Mouse (Mus musculus) neutrophil, adult 59 days (primary cell): ENCODE data around the gene Olfr1380. TPM values are rescaled to one million over a fixed set of nuclear protein-coding genes. Genes with fewer than 3 reads are reported as not detected.

ENCODE experiments used
- total RNA-seq, 2 experiments: library from RNA; stranded (reverse); gene quantifications; 1 replicate in 1 of 2; 2 replicates in 1 of 2; pipeline ENCODE4 v1.2.4; 2023

Gene Olfr1380
- not detected for total RNA-seq

DNA sequence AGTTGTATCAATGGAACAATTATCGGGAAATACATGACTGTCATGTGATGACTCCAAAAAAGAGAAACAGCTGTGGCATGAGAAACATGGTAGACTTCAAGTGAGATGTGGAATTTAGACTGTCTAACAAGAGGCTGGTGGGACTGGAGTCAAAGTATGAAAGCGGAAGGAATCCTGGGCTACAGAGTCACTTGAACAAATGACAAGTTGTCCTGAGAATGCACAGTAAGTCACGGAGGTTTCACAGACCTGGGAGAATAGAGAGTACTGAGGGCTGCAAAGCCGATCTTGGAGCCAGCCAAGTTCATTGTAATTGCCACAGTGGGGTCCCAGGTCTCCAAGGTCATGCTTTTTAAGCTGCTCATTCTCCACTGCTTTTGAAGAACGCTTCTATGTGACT, at the start of gene Olfr1380:
Gene Olfr1380 (plus strand): TSS at position 301 of the 400 bp plus-strand sequence.

GRCm38 (mm10) chr11:49519348-49519747, 37.3 kb upstream of the Olfr1380 start, which contains the start of gene Olfr1383:
Gene Olfr1383 (plus strand): TSS chr11:49519648.

GRCm38 (mm10) chr11:49527947-49528346, 28.7 kb upstream of the Olfr1380 start, which contains the start of gene Olfr1382:
Gene Olfr1382 (plus strand): TSS chr11:49528247.

DNA sequence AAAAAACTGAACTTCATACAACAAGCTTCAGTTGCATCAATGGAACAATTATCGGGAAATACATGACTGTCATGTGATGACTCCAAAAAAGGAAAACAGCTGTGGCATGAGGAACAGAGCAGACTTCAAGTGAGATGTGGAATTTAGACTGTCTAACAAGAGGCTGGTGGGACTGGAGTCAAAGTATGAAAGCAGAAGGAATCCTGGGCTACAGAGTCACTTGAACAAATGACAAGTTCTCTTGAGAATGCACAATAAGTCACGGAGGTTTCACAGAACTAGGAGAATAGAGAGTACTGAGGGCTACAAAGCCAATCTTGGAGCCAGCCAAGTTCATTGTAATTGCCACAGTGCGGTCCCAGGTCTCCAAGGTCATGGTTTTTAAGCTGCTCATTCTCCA, 13.5 kb upstream of the Olfr1380 start, which contains the start of gene Olfr1381:
Gene Olfr1381 (plus strand): TSS at position 301 of the 400 bp plus-strand sequence.

DNA sequence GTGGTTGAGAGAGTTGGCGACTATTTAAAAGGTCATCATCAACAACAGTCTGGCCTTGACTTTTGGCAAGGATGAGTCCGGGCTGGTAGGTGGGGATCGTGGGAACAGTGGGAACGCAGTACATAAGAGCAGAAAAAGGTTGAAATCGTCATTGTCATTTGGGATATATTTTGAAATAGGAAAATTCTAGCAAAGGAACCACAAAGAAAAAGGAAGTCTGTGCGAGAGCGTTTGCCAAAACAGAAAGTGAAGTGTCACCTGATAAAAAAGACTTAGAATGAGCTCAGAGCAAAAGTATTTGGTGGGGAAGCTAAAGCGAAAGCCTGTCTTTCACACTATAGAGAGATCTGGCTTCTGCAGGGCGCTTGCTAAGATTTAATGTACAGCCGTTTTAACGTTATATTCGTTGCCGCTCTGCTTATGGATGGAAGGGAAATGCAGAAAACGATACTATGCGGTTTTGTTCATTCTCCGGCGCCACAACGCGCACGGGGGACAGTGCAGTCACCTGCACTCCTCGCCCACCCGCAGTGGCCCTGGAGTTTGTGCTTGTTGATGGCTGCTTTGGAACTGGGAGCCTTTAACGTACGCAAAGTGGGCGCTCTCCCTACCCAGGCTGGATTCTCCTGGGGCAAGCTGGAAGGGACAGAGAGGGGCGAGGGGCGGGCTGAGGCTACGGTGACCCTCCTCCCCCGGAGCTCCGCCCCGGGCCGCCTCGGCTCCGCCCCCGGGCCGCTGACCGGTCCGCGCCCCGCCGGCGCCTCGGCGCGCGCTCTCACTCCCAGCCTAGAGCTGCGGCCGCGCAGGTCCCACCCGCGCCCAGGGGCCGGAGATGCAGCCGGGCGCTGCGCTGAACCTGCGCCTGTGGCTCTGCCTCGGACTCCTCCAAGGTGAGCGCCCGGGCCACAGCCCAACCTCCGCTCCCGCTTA, 52.5 kb downstream of the Olfr1380 start, which contains the start of gene Flt4:
Gene Flt4 (plus strand): TSS at position 326 of the 930 bp plus-strand sequence.

Other genes starting within 250 kb of the Olfr1380 start
- not detected for gene Olfr1391, start 234.1 kb upstream of the Olfr1380 start, total RNA-seq
- not detected for gene Olfr1390, start 221.7 kb upstream of the Olfr1380 start, total RNA-seq
- not detected for gene Olfr1389, start 133.8 kb upstream of the Olfr1380 start, total RNA-seq
- under 1 TPM; 0.24 to 0.27 TPM for gene Olfr1388, start 120.3 kb upstream of the Olfr1380 start, total RNA-seq
- gene Olfr1387, start 101.5 kb upstream of the Olfr1380 start, total RNA-seq, result not detected
- gene Olfr1386, start 91.8 kb upstream of the Olfr1380 start, total RNA-seq, result not detected
- under 1 TPM in 1 of 2 experiments, not detected in 1; 0.11 TPM for gene Olfr1385, start 67.8 kb upstream of the Olfr1380 start, total RNA-seq
- gene Olfr1384, start 50.2 kb upstream of the Olfr1380 start, total RNA-seq, result not detected
- gene Olfr1383, start 37.2 kb upstream of the Olfr1380 start, total RNA-seq, result not detected
- not detected for gene Olfr1382, start 28.6 kb upstream of the Olfr1380 start, total RNA-seq
- gene Olfr1381, start 13.4 kb upstream of the Olfr1380 start, total RNA-seq, result not detected
- under 1 TPM; 0.22 to 0.53 TPM for gene Flt4, start 52.4 kb downstream of the Olfr1380 start, total RNA-seq
- gene Scgb3a1, start 106.7 kb downstream of the Olfr1380 start, total RNA-seq, result not detected
- gene Cnot6, start 155.8 kb downstream of the Olfr1380 start, total RNA-seq, result 10 to 100 TPM; 44.2 to 47.3 TPM
- gene Gfpt2, start 237.3 kb downstream of the Olfr1380 start, total RNA-seq, result not detected